ENCODE assay signal across 9 mouse cellular contexts in the genomic region with DNA sequence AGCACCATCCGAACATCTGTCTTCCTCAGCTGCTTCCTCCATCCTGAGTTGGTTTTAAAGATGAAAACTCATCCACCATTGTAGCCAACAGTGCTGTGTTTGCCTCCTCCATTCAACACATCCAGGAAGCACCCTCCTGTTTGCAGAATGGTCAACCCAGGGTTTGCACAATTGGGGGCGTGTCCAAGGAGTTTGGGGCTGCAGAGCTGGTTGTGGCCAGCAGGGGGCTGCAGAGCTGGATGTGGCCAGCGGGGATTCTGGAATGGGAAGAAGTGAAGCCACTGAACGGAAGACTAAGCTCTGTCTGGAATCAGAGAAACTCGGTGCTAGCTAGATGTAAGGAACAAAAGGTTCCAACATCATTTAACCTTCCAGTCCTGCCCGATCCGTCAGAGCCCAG. TPM values are rescaled to one million over a fixed set of nuclear protein-coding genes. Genes with fewer than 3 reads are reported as not detected.
DNase-seq lines count a peak whose midpoint lies in the region; ATAC-seq and TF ChIP-seq lines count a peak whose summit lies in the region.
"Had no signal": no experiment of that assay in that cellular context is flagged by ENCODE, and none has a peak within 500 bp of the region (broad histone marks: within the 10 kb centered on the region; RNA-seq: fewer than 3 reads in every experiment).

No protein-coding gene starts in this region.

- no peaks in the 10 kb centered on the region for H3K79me2 ChIP-seq in C2C12 (ENCODE audit: control insufficient read depth, insufficient read depth)

- peak; percentile 35 for TF ChIP-seq CTCF in forebrain, postnatal 0 days (IDR thresholded peaks at IDR 0.05; ENCODE audit: low read depth)
- peak; percentile 26 for TF ChIP-seq CTCF in C2C12 (IDR thresholded peaks at IDR 0.05; ENCODE audit: control insufficient read depth, insufficient read depth, insufficient read length)
- peak; percentile 56 for TF ChIP-seq CTCF in bone marrow macrophage, adult 2 months (IDR thresholded peaks at IDR 0.05; ENCODE audit: low read depth, low read length)

- H3K4me1 ChIP-seq in forebrain, postnatal 0 days (ENCODE audit: insufficient read depth): no peaks in the 10 kb centered on the region
- H3K4me1 ChIP-seq in forebrain, embryonic 16.5 days (replicated peaks; ENCODE audit: control insufficient read depth, insufficient read depth, low read length): no peaks in the 10 kb centered on the region
- peaks cover 5% of the 10 kb centered on the region for H3K4me1 ChIP-seq in bone marrow macrophage, adult 2 months (ENCODE audit: control insufficient read depth, insufficient read depth, low read length)

- H3ac ChIP-seq in C2C12 (ENCODE audit: control insufficient read depth, insufficient read length, low read depth): no peak overlapping the region

- no peaks in the 10 kb centered on the region for H3K79me3 ChIP-seq in C2C12 (ENCODE audit: low read depth)

- no peak overlapping the region for H3K9ac ChIP-seq in forebrain, postnatal 0 days
- no peak overlapping the region for H3K9ac ChIP-seq in forebrain, embryonic 16.5 days (replicated peaks; ENCODE audit: low read depth, low read length)

- 55% methylated on average over 7 of the region's 7 CpGs for WGBS in forebrain, postnatal 0 days
- 49% methylated on average over 7 of the region's 7 CpGs for WGBS in forebrain, embryonic 16.5 days
- WGBS in large intestine, adult 2 months: 53% methylated on average over 7 of the region's 7 CpGs

- H3K36me3 ChIP-seq in forebrain, postnatal 0 days (ENCODE audit: insufficient read depth): no peaks in the 10 kb centered on the region
- H3K36me3 ChIP-seq in forebrain, embryonic 16.5 days (ENCODE audit: control insufficient read depth, insufficient read depth): no peaks in the 10 kb centered on the region
- no peaks in the 10 kb centered on the region for H3K36me3 ChIP-seq in C2C12 (ENCODE audit: control insufficient read depth, insufficient read depth)
- H3K36me3 ChIP-seq: G1E had no signal

- H3K4me3 ChIP-seq in forebrain, postnatal 0 days (ENCODE audit: low read depth, low read length): no peak overlapping the region
- H3K4me3 ChIP-seq in forebrain, embryonic 16.5 days (replicated peaks; ENCODE audit: low read length): no peak overlapping the region
- no peak overlapping the region for H3K4me3 ChIP-seq in C2C12 (ENCODE audit: insufficient read depth, poor library complexity, severe bottlenecking)
- H3K4me3 ChIP-seq in bone marrow macrophage, adult 2 months (ENCODE audit: insufficient read depth, low read length): no peak overlapping the region

- H3K27ac ChIP-seq in forebrain, postnatal 0 days (ENCODE audit: low read depth, low read length): no peak overlapping the region
- H3K27ac ChIP-seq in forebrain, embryonic 16.5 days (ENCODE audit: low read length): no peak overlapping the region
- H3K27ac ChIP-seq in bone marrow macrophage, adult 2 months (ENCODE audit: insufficient read depth, low read depth, low read length): no peak overlapping the region

- H3K9me3 ChIP-seq in forebrain, postnatal 0 days (ENCODE audit: low read length): no peaks in the 10 kb centered on the region
- H3K9me3 ChIP-seq in forebrain, embryonic 16.5 days (ENCODE audit: control insufficient read depth, low read length): no peaks in the 10 kb centered on the region

- no peak overlapping the region for H3K4me2 ChIP-seq in forebrain, postnatal 0 days (ENCODE audit: low read depth)
- H3K4me2 ChIP-seq in forebrain, embryonic 16.5 days (ENCODE audit: low read length): no peak overlapping the region

- no peak for TF ChIP-seq POLR2A in bone marrow macrophage, adult 2 months (IDR thresholded peaks at IDR 0.05; ENCODE audit: borderline replicate concordance, low read depth, low read length)

- no peaks in the 10 kb centered on the region for H3K27me3 ChIP-seq in forebrain, postnatal 0 days (ENCODE audit: insufficient read depth, low read length)
- no peaks in the 10 kb centered on the region for H3K27me3 ChIP-seq in forebrain, embryonic 16.5 days (replicated peaks; ENCODE audit: control insufficient read depth, insufficient read depth, low read length)
- no peaks in the 10 kb centered on the region for H3K27me3 ChIP-seq in C2C12 (ENCODE audit: control insufficient read depth, insufficient read depth, insufficient read length)

- no peak for DNase-seq in forebrain, postnatal 0 days
- DNase-seq in gastrocnemius, postnatal 4 days (ENCODE audit: low spot score in 2 of 2): peak; percentile 25 to 49
- DNase-seq in large intestine, adult 2 months (ENCODE audit: low read depth, low spot score): peak; percentile 7
- peak; percentile 30 for DNase-seq in ovary, postnatal 14 days (ENCODE audit: low spot score)
- no peak for DNase-seq in left cerebral cortex, adult 8-10 months (ENCODE audit: low spot score in 2 of 2)

- no peak for ATAC-seq in forebrain, postnatal 0 days
- ATAC-seq in forebrain, embryonic 16.5 days: no peak

TF ChIP-seq in C2C12, 6 proteins besides CTCF, POLR2A, EP300 and RAD21:
- TF ChIP-seq MYOD1 (IDR thresholded peaks at IDR 0.05; ENCODE audit: control insufficient read depth, insufficient read length, low read depth) (no peak), MYOG (IDR thresholded peaks at IDR 0.05; ENCODE audit: control insufficient read depth, extremely low read depth, insufficient read length) (no peak), MAX (IDR thresholded peaks at IDR 0.05) (no peak), CEBPB (IDR thresholded peaks at IDR 0.05; ENCODE audit: low read depth) (peak; percentile 61)

RNA-seq across cellular contexts. Expression of a gene that starts 28.9 kb away (rescaled TPM):
- total RNA-seq in forebrain, postnatal 0 days (2014; rRNA removed): 59.6 and 59.9 TPM in 2 replicates
- 21.7 and 28.1 TPM in 2 replicates for polyA plus RNA-seq in forebrain, postnatal 0 days (2015; fragmentation: Nextera tagmentation; extraction: Ambion mirVana)
- polyA plus RNA-seq in forebrain, embryonic 16.5 days (2015; fragmentation: Nextera tagmentation; extraction: Ambion mirVana): 38.4 and 45.4 TPM in 2 replicates
- polyA plus RNA-seq in C2C12 (2012; fragmentation: generic; extraction: Trizol): 15.2 TPM
- polyA plus RNA-seq in bone marrow macrophage, adult 2 months (2012; ENCODE audit: insufficient read depth, insufficient read length, missing spikeins): 42.1 and 43.3 TPM in 2 replicates
- 10 to 100 TPM; 25.3 to 30.0 TPM for total RNA-seq in gastrocnemius, postnatal 4 days (2021)
- 9.9 and 15.7 TPM in 2 replicates for polyA plus RNA-seq in large intestine, adult 2 months (2012; rRNA removed)
- total RNA-seq in left cerebral cortex, adult 8-10 months (2022): 10 to 100 TPM; 47.9 to 50.4 (median 49.7) TPM

Comparison
In these comparisons a context has a peak if more than half of its experiments do, and no peak if none do; other contexts are left out.
1. DNase-seq: peak in gastrocnemius, postnatal 4 days (2 of 2), large intestine, adult 2 months (single experiment) and ovary, postnatal 14 days (single experiment); none in forebrain, postnatal 0 days (single experiment) and left cerebral cortex, adult 8-10 months (0 of 2).
2. Peak in every context shown above with its lines, with median percentiles within 50 percentile points of each other: CTCF ChIP-seq.